Mouse (Mus musculus) c-Kit-negative CD71-positive TER-119-positive erythroid progenitor cells, embryonic 14.5 days (primary cell): ENCODE results near the gene Lbh.

ENCODE experiments used
- DNase-seq: peaks from one replicate; pipeline ENCODE4 v3.0.0-alpha.2; 2013; ENCODE audit warnings: low read depth, low spot score

Gene Lbh

GRCm38 (mm10) chr17:72918053-72918452, at the start of gene Lbh:
Lbh (plus strand) TSS chr17:72918305.
- DNase-seq, result no peak

DNA sequence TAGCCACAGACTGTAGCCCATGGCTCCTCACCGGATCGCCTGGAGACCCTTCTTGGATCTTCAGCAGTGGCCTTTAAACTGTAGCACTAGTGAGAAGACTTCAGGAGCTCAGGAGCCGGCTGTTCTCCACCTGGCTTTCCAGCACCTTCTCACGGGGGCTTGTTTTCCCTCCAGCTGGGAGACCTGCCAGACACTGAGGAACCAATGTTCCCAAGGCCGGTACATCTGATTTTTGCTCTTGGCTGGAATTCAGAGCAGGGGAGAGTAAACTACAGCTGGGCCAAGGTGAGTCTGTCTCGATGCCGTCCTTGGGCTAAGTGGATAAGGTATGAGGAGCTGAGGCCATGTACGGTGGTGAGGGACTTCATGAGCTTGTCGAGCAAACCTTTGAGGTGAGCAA, 39.1 kb upstream of the Lbh start:
- no peak for DNase-seq

GRCm38 (mm10) chr17:72880156-72880555, 37.9 kb upstream of the Lbh start:
- DNase-seq, result no peak

DNA sequence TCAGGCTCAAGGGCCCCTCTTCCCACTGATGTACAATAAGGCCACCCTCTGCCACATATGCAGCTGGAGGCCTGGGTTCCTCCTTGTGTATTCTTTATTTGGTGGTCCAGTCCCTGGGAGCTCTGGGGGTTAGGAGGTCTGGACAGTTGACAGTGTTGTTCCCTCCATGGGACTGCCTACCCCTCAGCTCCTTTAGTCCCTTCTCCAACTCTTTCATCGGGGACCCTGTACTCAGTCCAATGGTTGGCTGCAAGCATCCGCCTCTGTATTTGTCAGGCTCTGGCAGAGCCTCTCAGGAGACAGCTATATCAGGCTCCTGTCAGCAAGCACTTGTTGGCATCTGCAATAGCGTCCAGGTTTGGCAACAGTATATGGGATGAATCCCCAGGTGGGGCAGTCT, 37.1 kb upstream of the Lbh start:
- no peak for DNase-seq

DNA sequence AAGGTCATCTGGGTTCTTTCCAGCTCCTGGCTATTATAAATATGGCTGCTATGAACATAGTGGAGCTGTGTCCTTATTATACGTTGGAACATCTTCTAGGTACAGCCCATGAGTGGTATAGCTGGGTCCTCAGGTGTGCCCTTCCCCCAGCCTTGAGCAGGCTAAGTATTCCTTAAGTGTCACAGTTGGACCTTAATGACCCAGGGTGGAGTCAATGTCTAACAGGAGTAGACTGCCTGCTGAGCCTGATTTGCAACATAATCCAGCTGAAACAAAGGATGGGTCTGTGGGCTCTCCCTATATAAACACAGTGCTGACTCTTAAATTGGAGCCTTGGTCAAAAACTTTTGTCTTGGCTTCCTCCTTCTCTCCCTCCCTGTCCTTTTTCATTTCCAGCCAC, 36.3 kb upstream of the Lbh start:
- DNase-seq, result no peak

- no peak for DNase-seq
Measured at GRCm38 (mm10) chr17:72889556-72890397, 28.3 kb upstream of the Lbh start.

GRCm38 (mm10) chr17:72890398-72890898, 27.7 kb upstream of the Lbh start:
- DNase-seq, result no peak

DNA sequence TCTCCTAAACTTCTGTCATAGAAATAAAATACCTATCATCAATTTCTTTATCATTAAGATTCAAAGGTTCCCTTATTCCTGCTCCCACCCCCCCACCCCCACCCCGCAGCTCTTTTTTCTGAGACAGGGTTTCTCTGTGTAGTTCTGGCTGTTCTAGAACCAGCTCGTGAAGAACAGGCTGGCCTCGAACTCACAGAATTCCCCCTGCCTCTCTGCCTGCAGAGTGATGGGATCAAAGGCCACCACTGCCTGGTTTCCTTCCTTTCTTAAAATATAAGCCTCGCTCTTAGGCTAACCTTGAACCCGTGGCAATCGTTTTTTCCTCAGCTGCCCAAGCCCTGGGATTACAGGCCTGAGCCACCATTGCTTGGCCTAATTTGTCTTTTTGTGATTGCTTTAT, 26.5 kb upstream of the Lbh start:
- DNase-seq, result no peak

DNA sequence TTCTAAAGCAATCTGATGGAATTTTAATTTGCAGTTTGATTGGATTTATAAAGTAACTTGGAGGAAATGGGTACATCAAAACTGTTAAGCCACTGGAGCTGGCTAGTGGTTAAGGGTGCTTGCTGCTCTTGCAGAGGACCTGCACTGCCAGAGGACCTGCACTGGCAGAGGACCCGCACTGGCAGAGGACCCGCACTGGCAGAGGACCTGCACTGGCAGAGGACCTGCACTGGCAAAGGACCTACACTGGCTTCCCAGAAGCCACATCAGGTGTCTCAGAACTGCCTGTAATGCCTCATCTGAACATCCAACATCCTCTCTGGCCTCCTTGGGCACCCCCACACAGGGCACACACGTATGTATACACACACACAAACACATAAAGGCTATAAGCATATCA, 22.6 kb upstream of the Lbh start:
- DNase-seq, result no peak

GRCm38 (mm10) chr17:72897076-72897475, 21.0 kb upstream of the Lbh start:
- DNase-seq, result no peak

GRCm38 (mm10) chr17:72897961-72898360, 20.1 kb upstream of the Lbh start:
- no peak for DNase-seq

GRCm38 (mm10) chr17:72898775-72899174, 19.3 kb upstream of the Lbh start:
- DNase-seq, result no peak

GRCm38 (mm10) chr17:72901021-72901420, 17.1 kb upstream of the Lbh start:
- no peak for DNase-seq

- DNase-seq, result no peak
Measured at GRCm38 (mm10) chr17:72901705-72902104, 16.4 kb upstream of the Lbh start.

DNA sequence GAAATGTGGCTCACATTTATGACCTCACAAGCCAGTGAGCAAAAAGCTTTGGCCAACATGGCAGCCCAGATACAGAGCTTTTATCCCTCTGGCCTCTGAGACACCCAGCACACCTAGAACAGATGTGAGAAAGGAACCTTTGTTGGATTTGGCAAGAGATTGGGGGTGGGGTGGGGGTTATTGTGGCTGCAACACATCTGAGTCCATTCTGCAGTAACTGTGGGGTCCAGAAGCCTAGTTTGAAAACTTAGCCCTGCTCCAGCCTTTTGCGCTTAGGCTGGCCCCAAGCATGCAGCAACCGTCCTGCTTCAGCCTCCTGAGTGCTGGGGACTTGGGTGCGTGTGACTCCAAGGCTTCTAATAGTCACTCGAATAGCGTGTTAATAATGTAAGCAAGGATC, 14.8 kb upstream of the Lbh start:
- DNase-seq, result no peak

GRCm38 (mm10) chr17:72903921-72904421, 14.1 kb upstream of the Lbh start:
- DNase-seq, result no peak

- no peak for DNase-seq
Measured at GRCm38 (mm10) chr17:72904873-72905272, 13.2 kb upstream of the Lbh start.

- DNase-seq, result no peak
Measured at GRCm38 (mm10) chr17:72906231-72906896, 11.7 kb upstream of the Lbh start.

GRCm38 (mm10) chr17:72907211-72907610, 10.9 kb upstream of the Lbh start:
- no peak for DNase-seq

DNA sequence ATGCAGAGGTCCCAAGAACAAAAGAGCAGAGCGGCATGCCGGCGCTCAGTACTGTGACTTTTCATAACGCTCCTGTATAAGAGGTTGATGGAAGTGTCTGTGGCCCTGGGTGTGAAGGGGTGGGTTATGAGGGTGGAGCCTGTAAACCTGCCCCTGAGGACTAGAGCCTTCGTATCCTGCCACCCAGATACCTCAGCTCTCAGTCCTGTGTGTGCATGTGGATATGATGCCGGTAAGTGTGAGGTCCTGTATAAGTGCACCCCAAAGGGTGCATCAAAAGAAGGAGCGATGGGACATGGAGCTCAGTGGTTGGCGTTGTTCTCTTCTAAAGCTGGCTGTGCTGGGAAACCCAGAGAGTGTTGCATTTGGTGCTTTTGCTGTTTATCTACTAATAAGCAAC, 10.3 kb upstream of the Lbh start:
- no peak for DNase-seq

DNA sequence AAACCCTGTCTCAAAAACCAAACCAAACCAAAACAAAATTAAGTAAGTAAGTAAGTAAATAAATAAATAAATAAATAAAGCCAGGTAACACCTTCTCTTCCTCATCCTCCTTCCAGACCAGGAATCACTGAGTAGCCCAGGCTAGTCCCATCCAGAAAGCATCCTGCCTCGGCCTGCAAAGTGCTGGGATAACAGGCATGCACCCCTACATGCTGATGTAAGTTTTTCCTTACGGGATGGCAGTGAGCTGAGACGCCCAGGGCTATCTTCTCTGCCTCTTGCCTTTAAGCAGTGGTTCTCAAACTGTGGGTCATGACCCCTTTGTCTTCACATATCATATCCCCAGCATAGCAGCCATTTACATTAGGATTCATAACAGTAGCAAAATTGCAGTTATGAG, 9.5 kb upstream of the Lbh start:
- DNase-seq, result no peak

- no peak for DNase-seq
Measured at GRCm38 (mm10) chr17:72909061-72909852, 8.8 kb upstream of the Lbh start.
